Mouse (Mus musculus): ENCODE data around the gene Oprm1. TPM values are rescaled to one million over a fixed set of nuclear protein-coding genes. Genes with fewer than 3 reads are reported as not detected.
A peak's percentile ranks its signal among the peaks of the same experiment; 100 is the strongest.

Gene Oprm1
- total RNA-seq, 2 experiments from 2014 or later: 7.6 to 8.1 TPM

DNA sequence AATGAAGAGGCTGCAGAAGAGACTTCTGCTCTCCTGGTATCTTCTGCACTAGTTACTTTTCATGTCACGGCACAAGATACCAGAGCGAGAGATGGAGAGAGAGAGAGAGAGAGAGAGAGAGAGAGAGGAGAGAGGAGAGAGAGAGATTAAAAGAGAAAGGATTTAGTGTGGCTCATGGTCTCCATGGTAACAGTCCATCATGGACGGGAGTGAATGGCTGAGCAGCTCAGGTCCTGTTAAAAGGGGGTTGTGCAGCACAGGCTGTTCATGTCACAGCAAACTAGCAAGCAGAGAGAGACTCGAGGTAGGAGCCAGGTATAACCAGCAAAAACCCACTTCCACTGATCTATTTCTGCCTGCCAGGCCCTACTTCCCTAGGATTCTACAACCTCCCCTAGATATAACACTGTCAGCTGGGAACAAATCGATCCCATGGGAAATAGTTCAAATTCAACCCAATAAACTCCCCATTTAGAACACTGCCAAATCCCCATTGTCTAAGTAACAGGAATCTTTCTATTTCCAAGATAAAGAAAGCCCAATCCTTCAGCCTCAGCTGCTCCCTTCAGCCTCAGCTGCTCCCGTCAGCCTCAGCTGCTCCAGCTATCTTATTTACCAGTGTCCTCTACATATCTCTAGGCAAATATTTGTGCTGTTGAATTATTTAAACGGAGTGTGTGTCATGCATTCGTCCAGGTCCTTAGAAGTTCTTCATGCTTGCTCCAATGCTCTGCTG, 312.0 kb downstream of the Oprm1 start:
- intact Hi-C loops (cut with DNase I): no loop called here

DNA sequence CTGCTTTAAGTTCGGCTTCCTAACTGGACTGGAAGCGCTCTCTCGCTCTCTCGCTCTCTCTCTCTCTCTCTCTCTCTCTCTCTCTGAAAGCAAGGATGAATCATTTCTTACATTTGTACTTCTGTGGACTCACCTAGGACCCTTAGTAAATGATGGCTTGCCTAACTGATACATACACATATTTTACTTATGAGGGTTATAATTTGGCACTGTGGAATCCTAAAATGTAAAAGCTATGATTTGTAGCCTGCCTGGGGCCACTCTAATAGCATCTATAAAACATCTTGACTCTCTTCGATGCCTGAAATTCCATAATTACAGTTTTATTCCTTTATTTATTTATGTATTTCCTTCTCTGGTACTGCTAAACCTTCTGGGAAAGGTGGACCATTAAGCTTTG, 312.6 kb downstream of the Oprm1 start:
- intact Hi-C loops (cut with DNase I): no loop called here
- DNase-seq (ENCODE audit: low spot score in 2 of 2): no peak

More for the DNA sequence above, 312.0 kb downstream of the Oprm1 start:
- DNase-seq (ENCODE audit: low spot score in 2 of 2): no peak

DNA sequence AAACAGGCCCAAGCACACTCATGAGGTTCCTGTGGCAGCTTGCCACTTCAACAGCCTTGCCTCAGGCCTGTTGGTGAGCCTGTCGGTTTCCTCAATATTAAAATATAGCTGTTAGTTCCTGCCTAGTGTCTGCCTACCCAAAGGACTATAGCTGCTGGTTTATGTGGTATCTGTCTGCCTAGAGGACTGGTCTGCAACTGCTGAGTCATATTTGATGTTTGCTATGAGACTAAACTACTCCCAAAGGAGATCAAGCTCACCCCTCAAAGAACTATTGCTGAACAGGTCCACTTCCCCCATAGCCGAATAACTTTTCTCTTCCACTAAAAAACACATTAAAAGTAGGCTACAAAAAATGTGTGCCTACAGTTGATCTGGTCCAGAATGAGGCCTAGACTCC, 315.9 kb downstream of the Oprm1 start:
- intact Hi-C loops (cut with DNase I): no loop called here

DNA sequence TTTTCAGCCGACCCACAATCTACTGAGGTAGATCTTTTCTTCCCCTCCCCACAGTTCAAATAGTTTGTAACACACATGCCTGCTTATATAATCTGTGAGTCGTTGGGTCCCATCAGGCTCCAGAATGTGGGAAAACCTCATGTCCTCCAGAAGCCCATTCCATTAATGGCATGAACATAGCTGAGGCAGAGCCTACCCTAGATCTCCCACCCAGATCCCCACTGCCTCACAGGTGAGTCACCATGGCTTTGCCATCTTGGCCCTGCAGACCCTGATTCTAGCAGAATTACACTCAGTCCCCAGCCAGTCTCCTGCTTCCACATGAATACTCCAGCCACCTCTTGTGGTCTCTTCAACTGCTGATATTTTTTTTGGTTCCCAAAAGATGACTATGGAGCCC, 317.4 kb downstream of the Oprm1 start:
- no peak for DNase-seq (ENCODE audit: low spot score in 2 of 2)
- intact Hi-C loops (cut with DNase I): loop anchor here (1.0 kb wide), 1 partner anchor 189 kb away; no protein-coding TSS in a partner anchor

More for the DNA sequence above, 315.9 kb downstream of the Oprm1 start:
- no peak for DNase-seq (ENCODE audit: low spot score in 2 of 2)

DNA sequence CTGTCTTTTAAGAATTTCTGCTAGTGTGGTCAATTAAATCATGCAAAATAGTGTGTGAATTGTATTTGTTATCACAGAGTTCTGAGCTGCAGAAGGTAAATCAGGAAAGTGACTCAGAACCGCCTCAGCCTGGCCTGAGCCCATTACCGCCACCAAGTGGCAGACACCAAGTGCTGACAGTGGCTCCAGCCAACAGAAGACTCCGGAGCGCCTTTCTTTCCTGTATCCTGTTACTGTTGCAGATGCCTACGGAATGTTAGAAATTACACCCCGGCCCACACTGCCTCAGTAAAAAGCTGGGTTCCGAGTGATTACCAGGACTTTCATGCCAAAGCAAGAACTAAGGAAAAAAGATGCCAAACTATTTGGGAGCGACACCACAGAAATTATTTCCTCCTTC, 317.9 kb downstream of the Oprm1 start:
- DNase-seq (ENCODE audit: low spot score in 2 of 2): peak; percentile 87 to 90
- intact Hi-C loops (cut with DNase I): loop anchor here (1.0 kb wide), 1 partner anchor 190 kb away; no protein-coding TSS in a partner anchor

DNA sequence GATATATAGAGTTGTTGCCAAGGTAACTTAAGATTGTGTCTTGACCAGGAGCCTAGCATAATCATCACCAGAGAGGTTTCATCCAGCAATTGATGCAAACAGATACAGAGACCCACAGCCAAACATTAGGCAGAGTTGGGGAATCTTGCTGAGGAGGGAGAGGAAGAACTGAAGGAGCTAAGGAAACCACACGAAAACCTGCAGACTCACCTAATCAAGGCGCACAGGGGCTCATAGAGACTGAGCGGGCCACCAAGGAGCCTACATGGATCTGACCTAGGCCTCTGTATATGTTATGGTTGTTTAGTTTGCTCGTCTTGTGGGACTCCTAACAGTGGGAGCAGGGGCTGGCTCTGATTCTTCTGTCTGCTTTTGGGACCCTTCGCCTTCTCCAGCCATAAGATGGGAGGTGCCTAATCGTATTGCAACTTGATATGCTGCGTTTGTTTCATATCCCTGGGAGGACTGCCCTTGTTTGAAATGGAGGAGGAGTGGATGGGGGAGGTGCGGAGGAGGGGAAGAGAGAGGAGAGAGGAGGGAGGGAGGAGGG, 318.4 kb downstream of the Oprm1 start:
- DNase-seq (ENCODE audit: low spot score in 2 of 2): no peak
- intact Hi-C loops (cut with DNase I): loop anchor here (1.0 kb wide), 1 partner anchor 190 kb away; no protein-coding TSS in a partner anchor

DNA sequence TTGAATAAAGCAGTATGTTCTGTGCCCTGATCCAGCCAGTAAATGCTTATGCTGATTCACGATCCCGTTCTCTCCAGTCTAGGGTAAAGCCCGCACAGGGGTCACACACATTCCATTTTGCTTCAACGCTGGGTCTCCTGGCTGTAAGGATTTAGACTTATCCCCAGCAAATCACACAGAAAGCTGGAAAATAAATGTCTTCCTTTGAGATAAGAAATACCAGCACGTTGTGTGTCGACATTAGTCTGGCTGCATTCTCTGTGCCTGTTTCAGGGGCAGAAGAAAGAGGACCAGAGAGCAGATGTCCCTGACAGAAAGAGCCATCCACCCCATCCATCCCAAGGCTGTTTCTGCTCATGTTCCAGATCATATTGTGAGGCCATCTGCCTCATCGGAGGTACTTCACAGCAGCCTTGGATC, 319.1 kb downstream of the Oprm1 start:
- intact Hi-C loops (cut with DNase I): no loop called here
- no peak for DNase-seq (ENCODE audit: low spot score in 2 of 2)

DNA sequence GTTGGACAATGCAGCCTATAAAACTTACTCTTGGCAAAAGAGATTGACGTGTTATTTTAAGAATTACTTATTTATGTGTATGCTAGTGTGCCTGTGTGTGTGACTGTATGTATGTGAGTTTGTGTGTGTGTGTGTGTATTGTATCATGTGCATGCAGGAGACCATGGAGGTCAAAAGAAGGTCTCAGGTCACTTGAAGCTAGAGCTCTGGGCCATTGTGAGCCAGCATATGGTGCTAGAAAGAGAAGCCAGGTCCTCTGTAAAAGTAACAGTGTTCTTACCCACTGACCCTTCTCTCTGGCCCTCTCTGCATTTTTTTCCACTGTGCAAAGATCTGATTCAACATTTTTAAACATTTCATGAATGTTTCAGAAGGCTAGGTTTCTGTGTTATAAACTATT, 319.7 kb downstream of the Oprm1 start:
- DNase-seq (ENCODE audit: low spot score in 2 of 2): no peak
- intact Hi-C loops (cut with DNase I): no loop called here

Other genes with a start within 250 kb of the Oprm1 start
- gene Gm10945, start 3.3 kb downstream of the Oprm1 start, total RNA-seq (2021): not detected

Measured in left cerebral cortex, postnatal 14 days (tissue).